Mouse (Mus musculus) adrenal gland, adult 8-10 months (tissue): ENCODE data around the gene B3galt2. TPM values are rescaled to one million over a fixed set of nuclear protein-coding genes. Genes with fewer than 3 reads are reported as not detected.
A peak's percentile ranks its signal among the peaks of the same experiment; 100 is the strongest.
"Not testable (repeated sequence)": the region's sequence is repeated elsewhere in the genome, so short reads cannot be mapped to it uniquely, and the experiment has no call there.

Experiments
- DNase-seq: peaks from one replicate; pipeline ENCODE4 v3.0.0; 2022
- total RNA-seq, 4 experiments: library from RNA; stranded (reverse); gene quantifications; 2 replicates each; pipeline ENCODE4 v1.2.4; 2022

The B3galt2 gene
- total RNA-seq: 10 to 100 TPM in 1 of 4 experiments, 1 to 10 TPM in 3; 5.3 to 10.2 (median 7.0) TPM

- peak; percentile 34 for DNase-seq
These were observed at the start of gene B3galt2 for GRCm38 (mm10) chr1:143640650-143641407. Gene B3galt2, plus strand, starts transcription at chr1:143640664.

GRCm38 (mm10) chr1:143596864-143597263 lies 43.6 kb upstream of the B3galt2 start:
- no peak for DNase-seq

GRCm38 (mm10) chr1:143608911-143609310 lies 31.6 kb upstream of the B3galt2 start:
- DNase-seq: no peak

GRCm38 (mm10) chr1:143612901-143613300 lies 27.6 kb upstream of the B3galt2 start:
- no peak for DNase-seq

DNA sequence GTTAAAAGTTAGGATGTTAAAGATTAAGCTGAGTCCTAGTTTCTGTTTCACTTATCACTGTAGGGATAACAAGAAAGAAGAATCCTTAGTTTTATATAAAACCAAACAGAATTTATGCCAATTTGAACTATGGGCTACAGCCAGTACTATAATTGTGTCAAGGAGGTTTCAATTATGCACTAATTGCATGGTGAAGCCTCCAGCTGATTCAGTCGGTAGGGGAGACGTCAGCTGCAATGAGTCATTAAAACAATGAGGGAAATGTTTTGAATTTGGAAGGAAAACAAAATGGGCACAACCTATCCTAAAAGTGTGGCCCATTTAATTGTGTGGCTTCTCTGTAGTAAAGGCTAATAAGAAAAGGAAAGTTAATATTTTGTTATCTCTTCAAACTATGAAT lies 20.7 kb upstream of the B3galt2 start:
- no peak for DNase-seq

DNA sequence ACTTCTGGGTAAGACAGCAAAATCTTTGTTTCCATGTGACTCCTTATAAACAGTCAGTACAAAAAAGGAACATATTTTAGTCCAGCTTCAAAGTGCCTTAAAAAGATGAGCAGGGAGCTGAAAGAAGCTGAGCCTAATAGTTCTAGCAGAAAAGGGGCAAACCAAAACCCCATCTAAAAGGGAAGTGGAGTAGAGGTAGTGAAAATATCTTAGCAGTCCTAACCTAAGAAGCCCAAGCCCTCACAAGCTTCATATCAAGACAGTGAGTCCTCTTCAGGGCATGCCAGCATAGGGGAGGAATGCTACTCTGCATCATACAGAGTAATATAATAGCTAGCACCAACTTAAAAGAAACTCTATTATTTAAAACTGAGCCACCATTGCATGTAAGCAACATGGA lies 18.5 kb upstream of the B3galt2 start:
- no peak for DNase-seq

- no peak for DNase-seq
These were observed 17.8 kb upstream of the B3galt2 start for GRCm38 (mm10) chr1:143622634-143623033.

- DNase-seq: no peak
These were observed 9.1 kb upstream of the B3galt2 start for GRCm38 (mm10) chr1:143631337-143631736.

GRCm38 (mm10) chr1:143632361-143632760 lies 8.1 kb upstream of the B3galt2 start:
- no peak for DNase-seq

DNA sequence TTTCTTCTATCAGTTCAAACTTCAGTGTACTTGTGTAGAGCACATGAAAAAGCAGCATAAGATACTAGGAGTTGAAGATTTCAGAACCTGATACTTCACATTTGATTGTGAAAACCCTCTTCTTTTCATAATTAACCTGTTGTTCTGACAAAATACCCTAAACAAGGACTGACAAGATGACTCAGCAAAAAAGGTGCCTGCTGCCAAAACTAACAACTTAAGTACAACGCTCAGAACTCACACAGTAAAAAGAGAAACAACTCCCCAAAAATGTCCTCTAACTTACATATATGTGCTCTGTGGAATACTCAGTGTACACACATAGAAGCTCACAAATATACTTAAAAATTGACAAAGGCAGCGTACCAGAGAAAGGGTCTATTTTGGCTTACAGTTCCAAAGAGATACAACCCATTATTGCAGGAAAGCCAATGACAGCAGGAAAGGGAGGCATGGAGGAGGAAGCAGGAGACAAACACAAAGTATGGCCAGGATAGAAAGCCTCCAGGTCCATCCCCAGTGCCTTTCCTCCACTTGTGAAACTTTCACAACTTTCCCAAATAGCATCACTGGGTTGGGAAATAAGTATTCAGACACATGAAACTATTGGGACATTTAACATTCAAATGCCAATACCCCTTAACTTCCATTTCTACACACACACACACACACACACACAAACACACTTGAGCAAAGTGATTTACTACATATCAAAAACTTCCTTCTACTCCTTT lies 7.4 kb upstream of the B3galt2 start:
- no peak for DNase-seq

DNA sequence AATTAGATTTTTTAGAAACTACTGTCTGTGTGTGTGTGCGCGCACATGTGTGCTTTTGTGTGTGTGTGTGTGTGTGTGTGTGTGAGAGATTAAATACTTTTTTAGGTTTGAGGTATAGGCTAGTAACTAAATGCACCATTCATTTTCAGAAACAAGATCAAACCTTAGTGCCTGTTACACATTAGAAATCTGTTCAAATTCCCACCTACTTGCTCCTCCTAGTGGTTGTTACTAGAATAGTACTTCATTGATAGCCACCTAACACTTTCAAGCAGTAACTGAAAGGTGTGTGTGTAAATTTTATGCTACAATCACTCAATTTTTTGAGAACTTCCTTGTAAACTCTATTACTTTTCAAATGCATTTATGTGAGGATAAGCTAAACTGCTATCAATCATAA lies 3.8 kb downstream of the B3galt2 start:
- no peak for DNase-seq

- no peak for DNase-seq
These were observed 4.9 kb downstream of the B3galt2 start for GRCm38 (mm10) chr1:143645386-143645785.

DNA sequence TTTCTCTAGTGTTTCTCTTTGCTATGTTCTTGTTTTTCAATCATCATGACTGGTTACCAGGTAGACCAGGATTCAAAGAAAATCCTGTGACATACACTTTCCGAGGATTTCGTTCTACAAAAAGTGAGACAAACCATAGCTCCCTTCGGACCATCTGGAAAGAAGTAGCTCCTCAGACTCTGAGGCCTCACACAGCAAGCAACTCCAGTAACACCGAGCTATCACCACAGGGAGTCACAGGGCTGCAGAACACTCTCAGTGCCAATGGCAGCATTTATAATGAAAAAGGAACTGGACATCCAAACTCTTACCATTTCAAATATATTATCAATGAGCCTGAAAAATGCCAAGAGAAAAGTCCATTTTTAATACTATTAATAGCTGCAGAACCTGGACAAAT lies 5.8 kb downstream of the B3galt2 start:
- no peak for DNase-seq

- no peak for DNase-seq
These were observed 9.9 kb downstream of the B3galt2 start for GRCm38 (mm10) chr1:143650317-143650716.

- no peak for DNase-seq
These were observed 13.2 kb downstream of the B3galt2 start for GRCm38 (mm10) chr1:143653646-143654045.

DNA sequence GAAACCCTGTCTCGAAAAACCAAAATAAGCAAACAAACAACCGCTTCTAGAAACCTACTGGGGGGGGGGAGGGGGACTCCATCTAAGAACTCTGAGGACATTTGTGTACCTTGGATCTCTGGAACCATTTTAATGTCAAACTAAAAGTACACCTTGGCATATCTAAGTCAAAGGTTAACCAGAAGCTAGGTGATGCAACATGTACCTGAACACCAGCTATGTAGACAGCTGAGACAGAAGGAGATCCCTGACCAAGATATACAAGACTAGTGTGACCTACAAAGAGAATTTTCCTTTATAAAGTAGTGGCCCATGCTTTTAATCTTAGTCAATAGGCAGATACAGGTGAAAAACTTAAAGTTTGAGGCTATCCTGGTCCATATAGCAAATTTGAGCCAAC lies 22.7 kb downstream of the B3galt2 start:
- DNase-seq: no peak

DNA sequence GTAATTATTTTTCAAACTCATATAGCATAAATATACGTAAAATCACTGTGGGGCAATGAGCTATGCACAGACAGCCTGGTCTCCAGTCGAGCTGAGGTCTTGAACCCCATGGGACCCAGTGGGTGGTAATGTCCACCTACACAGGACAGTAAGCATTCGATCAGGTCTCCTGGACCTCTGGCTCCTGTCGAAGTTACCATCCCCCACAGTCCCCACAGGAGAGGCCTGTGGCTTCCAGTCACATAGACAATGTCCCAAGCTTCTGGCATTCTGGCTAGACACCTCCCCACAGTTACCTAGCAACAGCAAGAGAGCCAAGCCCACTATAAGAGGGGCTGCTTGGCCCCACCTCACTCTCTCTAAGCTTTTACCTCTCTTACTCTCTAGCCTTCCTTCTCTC lies 24.3 kb downstream of the B3galt2 start:
- not testable (repeated sequence) for DNase-seq

DNA sequence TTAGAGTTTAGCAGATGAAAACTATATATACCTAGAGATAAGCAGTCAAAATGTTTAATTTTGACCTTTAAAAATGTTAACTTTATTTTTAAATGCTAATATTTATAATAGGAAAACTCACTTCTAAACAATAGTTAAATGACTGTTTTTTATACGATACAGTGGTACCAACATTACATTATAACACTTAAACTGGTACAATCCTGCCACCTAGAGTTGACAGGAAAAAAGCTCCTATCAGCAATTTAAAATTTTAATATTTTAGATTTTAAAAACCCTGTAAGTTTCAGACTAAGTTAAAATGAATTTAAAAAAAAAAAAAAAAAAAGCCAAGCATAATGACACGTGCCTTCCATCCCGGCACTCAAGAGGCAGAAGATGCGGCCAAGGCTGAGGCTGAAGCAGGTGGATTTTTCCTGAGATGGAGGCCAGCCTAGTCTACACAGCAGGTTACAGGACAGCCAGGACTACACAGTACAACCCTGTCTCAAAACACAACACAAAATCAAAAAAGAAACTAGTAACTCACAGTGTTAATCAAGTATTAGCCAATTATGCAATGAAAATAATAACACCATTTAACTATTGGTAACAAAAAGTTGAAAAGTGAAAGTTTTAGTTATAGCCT lies 35.4 kb downstream of the B3galt2 start:
- no peak for DNase-seq

DNA sequence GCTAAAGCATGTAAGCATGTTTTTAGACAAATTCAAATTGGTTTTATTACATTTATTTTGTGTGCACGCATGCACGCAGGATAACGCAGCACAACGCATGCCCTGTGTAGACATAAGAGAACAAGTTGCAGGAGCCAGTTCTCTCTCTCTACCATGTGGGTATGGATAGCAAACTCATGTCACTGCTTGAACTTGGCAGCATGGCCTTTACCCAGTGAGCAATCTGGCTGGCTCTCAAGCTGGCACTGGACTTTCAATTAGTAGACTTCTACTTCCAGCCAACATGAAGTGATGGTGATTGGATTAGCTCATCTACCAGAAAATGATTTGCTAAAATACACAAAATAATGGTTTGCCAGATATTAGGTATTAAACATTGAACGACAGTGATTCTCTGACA lies 40.6 kb downstream of the B3galt2 start:
- DNase-seq: peak; percentile 26

DNA sequence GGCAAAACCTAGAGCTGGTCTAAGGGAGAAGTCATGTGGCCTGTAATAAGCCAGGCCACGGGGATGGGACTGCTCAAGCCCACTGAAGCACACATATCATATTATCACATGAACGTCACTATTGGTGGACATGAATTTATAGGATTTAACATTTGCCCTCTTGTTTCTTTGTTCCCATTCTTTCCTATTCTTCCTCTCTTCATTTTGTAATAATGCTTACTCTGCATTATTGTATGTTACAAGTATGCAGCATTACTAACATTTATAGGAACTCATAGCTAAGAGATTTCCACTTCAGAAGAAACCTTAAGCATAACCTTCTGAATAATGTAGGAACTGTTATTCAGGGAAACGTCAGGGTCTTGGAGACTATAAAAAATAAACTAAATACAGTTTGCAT lies 44.4 kb downstream of the B3galt2 start:
- no peak for DNase-seq

GRCm38 (mm10) chr1:143701736-143702135 lies 61.3 kb downstream of the B3galt2 start:
- DNase-seq: no peak

DNA sequence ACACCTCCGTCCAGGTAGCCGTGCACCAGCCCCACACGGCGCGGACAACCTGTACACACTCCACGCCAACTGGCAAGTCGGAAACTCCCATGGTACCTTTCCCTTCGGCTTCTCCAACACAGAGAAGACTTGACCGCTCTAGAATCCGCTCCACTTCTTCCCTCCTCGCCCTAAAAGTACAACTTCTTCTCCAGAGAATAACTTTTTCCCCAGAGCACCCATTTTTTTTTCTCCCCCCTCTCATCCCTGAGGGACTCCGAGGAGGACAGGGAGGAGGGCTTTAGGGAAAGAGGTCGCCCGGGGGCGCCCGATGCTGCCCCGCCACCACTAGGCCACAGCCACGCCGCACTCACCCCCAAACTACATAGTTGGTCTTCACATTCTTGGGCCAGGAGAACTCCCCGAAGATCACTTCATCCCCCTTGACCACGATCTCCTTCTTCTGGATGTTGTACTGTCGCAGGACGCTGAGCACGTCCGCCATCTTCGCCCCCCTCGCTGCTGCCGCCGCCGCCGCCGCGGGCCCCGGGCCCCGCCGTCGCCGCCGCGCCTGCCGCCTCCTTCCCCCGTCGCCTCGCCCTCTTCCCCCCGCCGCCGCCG lies 61.8 kb downstream of the B3galt2 start:
- DNase-seq: peak; percentile 30

GRCm38 (mm10) chr1:143702741-143703262 lies 62.3 kb downstream of the B3galt2 start, which contains the start of gene Cdc73:
Gene Cdc73, minus strand, starts transcription at chr1:143702893.
- DNase-seq: peak; percentile 86
